Comparison of ENCODE assay signal across 27 mouse cellular contexts in genomic region chr6:144548991-144549390, GRCm38 (mm10).
DNase-seq lines count a peak whose midpoint lies in the region; TF ChIP-seq lines count a peak whose summit lies in the region.
"Had no signal": no experiment of that assay in that cellular context is flagged by ENCODE, and none has a peak within 500 bp of the region (broad histone marks: within the 10 kb centered on the region; RNA-seq: fewer than 3 reads in every experiment).

No protein-coding gene starts in this region.

- H3K9ac ChIP-seq in ES-E14 (ENCODE audit: insufficient read depth, low read depth, low read length, poor library complexity, severe bottlenecking) = no peak overlapping the region
- H3K9ac ChIP-seq: embryonic facial prominence, embryonic 13.5 days; forebrain, embryonic 13.5 days; heart, embryonic 13.5 days; hindbrain, embryonic 13.5 days; intestine, embryonic 15.5 days had no signal

- intact Hi-C loops in heart, postnatal 14 days (cut with DNase I) = no loop called here

- H3K27me3 ChIP-seq in heart, embryonic 10.5 days (ENCODE audit: insufficient read depth, poor library complexity, severe bottlenecking) = no peaks in the 10 kb centered on the region
- H3K27me3 ChIP-seq: embryonic facial prominence, embryonic 13.5 days; forebrain, embryonic 13.5 days; heart, embryonic 13.5 days; hindbrain, embryonic 13.5 days; intestine, embryonic 15.5 days; Patski had no signal

- no peak overlapping the region for H3K4me3 ChIP-seq in heart, embryonic 10.5 days
- no peak overlapping the region for H3K4me3 ChIP-seq in ES-E14 (ENCODE audit: insufficient read depth in 1 of 2, low read depth in 1 of 2, low read length in 2 of 2, poor library complexity in 1 of 2, severe bottlenecking in 1 of 2)
- H3K4me3 ChIP-seq: embryonic facial prominence, embryonic 10.5 days; embryonic facial prominence, embryonic 13.5 days; erythroblast, embryonic 14.5 days; forebrain, embryonic 13.5 days; gastrocnemius, adult 2 months; heart, embryonic 13.5 days; hindbrain, embryonic 10.5 days; hindbrain, embryonic 13.5 days; intestine, embryonic 15.5 days had no signal

- peak; percentile 52 for DNase-seq in heart, embryonic 10.5 days (ENCODE audit: low spot score)
- DNase-seq in heart, postnatal 14 days = no peak
- DNase-seq in ES-E14 (ENCODE audit: low read depth, low spot score) = no peak
- peak; percentile 12 for DNase-seq in ZHBTc4 (ENCODE audit: low read depth, low spot score)
- DNase-seq in kidney, postnatal 25 days = no peak
- no peak for DNase-seq in natural killer cell, adult 2 months (ENCODE audit: low spot score in 2 of 2)
- DNase-seq: adrenal gland, adult 8-10 months; adrenal gland, postnatal 25 days; cerebellum, adult 11-12 months; cerebellum, adult 8-10 months; cerebellum, postnatal 10 days; cerebellum, postnatal 36 days; embryo, embryonic 11 days; gastrocnemius, adult 2 months; gastrocnemius, postnatal 14 days; heart, adult 18-20 months; heart, postnatal 36 days had no signal

- in situ Hi-C loops in ES-E14 (cut with MboI; ENCODE audit: low sequenced_read_pairs in 2 of 2, unreplicated experiment in 2 of 2) = no loop called here

- no peaks in the 10 kb centered on the region for H3K9me3 ChIP-seq in heart, embryonic 10.5 days
- no peaks in the 10 kb centered on the region for H3K9me3 ChIP-seq in ES-E14 (ENCODE audit: control insufficient read depth, insufficient read depth, low read depth, low read length)
- H3K9me3 ChIP-seq: embryonic facial prominence, embryonic 13.5 days; forebrain, embryonic 13.5 days; intestine, embryonic 15.5 days had no signal

- 0 out of 2 replicates have a peak, but pooled peaks cover 2% of the 10 kb centered on the region for H3K36me3 ChIP-seq in heart, embryonic 10.5 days
- H3K36me3 ChIP-seq in ES-E14 (ENCODE audit: control insufficient read depth, insufficient read depth, low read length, poor library complexity, severe bottlenecking) = no peaks in the 10 kb centered on the region
- H3K36me3 ChIP-seq: embryonic facial prominence, embryonic 10.5 days; embryonic facial prominence, embryonic 13.5 days; G1E; heart, embryonic 13.5 days; hindbrain, embryonic 10.5 days; hindbrain, embryonic 13.5 days; intestine, embryonic 15.5 days had no signal

- H3K4me1 ChIP-seq in heart, embryonic 10.5 days = no peaks in the 10 kb centered on the region
- no peaks in the 10 kb centered on the region for H3K4me1 ChIP-seq in ES-E14 (ENCODE audit: control insufficient read depth in 2 of 2, insufficient read depth in 2 of 2, low read length in 2 of 2, poor library complexity in 1 of 2)
- H3K4me1 ChIP-seq: embryonic facial prominence, embryonic 10.5 days; embryonic facial prominence, embryonic 13.5 days; heart, embryonic 13.5 days; hindbrain, embryonic 13.5 days; intestine, embryonic 15.5 days had no signal

- WGBS in heart, embryonic 10.5 days = 86% methylated on average over 8 of the region's 8 CpGs

- H3K27ac ChIP-seq in heart, embryonic 10.5 days = no peak overlapping the region
- no peak overlapping the region for H3K27ac ChIP-seq in ES-E14 (ENCODE audit: insufficient read depth, low read depth, low read length, poor library complexity, severe bottlenecking)
- H3K27ac ChIP-seq: embryonic facial prominence, embryonic 10.5 days; embryonic facial prominence, embryonic 13.5 days; forebrain, embryonic 13.5 days; gastrocnemius, adult 2 months; heart, embryonic 13.5 days; hindbrain, embryonic 10.5 days; hindbrain, embryonic 13.5 days; intestine, embryonic 15.5 days had no signal

TF ChIP-seq in ES-E14, 5 proteins besides CTCF, POLR2A, EP300 and RAD21:
- TF ChIP-seq ZNF384 (IDR thresholded peaks at IDR 0.05; ENCODE audit: low read depth, low read length) = no peak
- 0 out of 2 replicates have a peak, but pooled peaks have one; percentile 27 for TF ChIP-seq ZC3H11A (IDR thresholded peaks at IDR 0.05; ENCODE audit: borderline replicate concordance, low read depth, low read length)

Comparison
In these comparisons a context has a peak if more than half of its experiments do, and no peak if none do; other contexts are left out.
1. DNase-seq: peak in heart, embryonic 10.5 days (single experiment) and ZHBTc4 (single experiment); none in heart, postnatal 14 days (0 of 2), ES-E14 (single experiment), kidney, postnatal 25 days (0 of 2) and natural killer cell, adult 2 months (0 of 2).